Mouse (Mus musculus): ENCODE results near the gene Gm9918. TPM values are rescaled to one million over a fixed set of nuclear protein-coding genes. Genes with fewer than 3 reads are reported as not detected.

Gene Gm9918
- total RNA-seq, 1 experiment from 2014 or later = not detected

DNA sequence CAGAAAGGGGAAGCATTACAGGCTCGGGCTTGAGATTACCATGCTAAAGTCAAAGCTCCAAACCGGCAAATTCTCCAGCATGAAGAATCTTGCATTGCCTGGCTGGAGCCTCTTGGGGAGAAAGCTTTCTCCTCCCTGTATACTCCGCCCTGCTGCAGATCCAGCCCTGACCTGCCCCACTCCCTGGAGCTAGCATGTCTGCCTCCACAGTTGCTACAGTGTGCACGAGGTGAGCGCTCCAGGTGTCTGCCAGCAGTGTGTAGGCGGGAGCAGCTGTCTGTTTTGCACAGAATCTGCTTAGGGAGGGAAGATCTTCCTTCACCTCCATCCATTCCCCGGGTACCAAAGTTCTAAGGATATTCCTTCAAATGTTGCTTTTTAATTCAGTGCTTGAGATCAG is 7.8 kb upstream of the Gm9918 start:
- no peak for ATAC-seq (ENCODE audit: extremely low read depth, insufficient number of reproducible peaks, low FRiP score, poor library complexity, severe bottlenecking)

DNA sequence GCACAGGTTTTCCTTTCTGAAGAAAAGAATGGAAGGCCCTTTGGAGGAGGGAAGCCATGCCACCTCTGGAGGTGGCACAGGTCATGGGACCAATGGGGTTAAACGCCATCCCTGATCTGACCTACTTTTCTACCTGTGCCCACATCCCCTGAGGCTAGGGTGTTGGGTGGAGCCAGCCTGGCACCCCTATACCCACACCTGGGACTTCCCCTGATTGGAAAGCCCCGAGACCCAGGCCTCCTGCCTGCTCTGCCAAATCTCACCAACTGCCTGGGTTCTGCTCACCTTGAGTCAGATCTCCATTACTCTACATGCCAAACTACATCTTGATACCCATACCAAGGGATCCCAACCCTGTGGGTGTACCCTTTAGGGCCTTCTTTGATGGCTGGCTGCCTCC is 7.3 kb upstream of the Gm9918 start:
- no peak for ATAC-seq (ENCODE audit: extremely low read depth, insufficient number of reproducible peaks, low FRiP score, poor library complexity, severe bottlenecking)

DNA sequence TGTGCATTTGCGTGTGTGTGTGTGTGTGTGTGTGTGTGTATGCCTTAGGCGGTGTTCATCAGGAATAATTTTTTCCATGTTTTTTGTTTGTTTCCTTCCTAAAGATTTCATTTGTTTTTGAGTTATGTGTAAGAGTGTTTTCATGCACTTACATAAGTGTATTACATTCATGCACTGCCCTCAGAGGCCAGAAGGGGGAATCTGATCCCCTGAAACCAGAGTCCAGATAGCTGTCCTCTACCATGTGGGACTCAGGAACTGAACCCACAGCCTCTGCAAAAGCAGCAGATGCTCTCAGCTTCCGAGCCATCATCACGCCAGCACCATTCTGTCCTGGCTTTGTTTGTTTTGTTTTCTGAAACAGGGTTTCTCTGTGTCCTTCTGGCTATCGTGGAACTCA is 4.8 kb upstream of the Gm9918 start:
- no peak for ATAC-seq (ENCODE audit: extremely low read depth, insufficient number of reproducible peaks, low FRiP score, poor library complexity, severe bottlenecking)

DNA sequence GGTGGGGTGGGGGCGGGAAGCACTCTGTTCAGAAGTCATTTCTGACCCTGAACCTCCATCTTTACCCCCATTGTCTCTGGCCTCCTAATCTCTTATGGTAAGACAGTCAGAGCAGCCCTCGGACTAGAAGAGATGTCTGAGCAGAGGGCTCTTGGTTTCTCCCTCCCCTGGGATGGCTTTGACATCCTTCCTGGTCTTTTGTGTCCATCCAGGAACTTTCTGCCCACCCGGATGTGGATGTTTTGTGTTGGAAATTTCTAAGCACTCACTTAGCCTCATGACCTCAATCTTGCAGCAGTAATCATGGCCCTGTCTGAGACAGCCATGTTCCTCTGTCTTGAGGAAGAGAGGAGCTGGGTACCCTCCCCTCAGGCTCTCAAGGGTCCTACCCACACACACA is 1.1 kb downstream of the Gm9918 start:
- no peak for ATAC-seq (ENCODE audit: extremely low read depth, insufficient number of reproducible peaks, low FRiP score, poor library complexity, severe bottlenecking)

DNA sequence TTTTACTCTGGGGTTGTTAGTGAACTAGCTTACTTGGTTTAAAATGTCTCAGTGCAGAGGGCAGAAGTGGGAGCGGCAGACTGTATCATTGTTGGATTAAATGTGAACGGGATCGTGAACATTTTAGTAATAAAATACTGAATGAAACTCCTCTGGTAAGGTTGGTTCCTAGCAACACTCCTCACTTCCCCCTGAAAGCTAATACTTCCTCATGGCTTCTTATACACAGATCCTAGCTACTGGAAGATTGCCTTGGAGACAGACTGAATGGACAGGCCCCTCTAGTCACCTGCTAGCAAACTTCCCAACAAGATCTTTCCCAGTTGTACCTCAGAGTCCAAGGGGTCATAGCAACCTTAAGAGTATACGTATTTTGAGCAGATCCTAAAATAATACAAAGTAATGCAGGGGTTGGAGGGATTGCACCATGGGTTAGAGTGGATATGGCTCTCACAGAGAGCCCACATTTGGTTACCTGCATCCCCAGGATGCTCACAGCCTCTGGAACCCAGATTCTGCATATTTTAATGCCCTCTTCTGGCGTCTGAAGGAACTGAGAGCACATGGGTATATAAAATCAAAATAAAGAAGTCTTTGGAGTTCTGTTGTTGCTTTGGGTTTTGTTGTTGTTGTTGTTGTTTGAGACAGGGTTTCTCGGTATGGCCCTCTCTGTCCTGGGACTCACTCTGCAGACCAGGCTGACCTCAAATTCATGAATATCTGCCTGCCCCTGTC is 3.8 kb downstream of the Gm9918 start:
- no peak for ATAC-seq (ENCODE audit: extremely low read depth, insufficient number of reproducible peaks, low FRiP score, poor library complexity, severe bottlenecking)

DNA sequence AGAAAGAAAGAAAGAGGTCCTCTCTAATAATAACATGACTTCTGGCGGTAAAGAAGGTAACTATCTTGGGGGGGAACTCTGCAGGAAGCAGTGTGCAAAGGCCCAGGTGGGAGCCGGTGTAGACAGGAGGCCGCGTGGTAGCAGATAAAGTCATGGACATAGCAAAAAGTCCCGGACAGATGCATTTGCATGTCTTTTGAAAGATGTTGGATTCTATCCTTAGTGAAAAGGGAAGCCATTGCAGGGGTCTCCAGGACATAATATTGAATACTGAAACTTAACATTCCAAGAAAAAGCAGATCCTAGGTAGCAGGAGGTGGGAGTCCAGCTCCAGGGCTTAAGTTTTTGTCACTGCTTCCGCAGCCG is 8.3 kb downstream of the Gm9918 start:
- no peak for ATAC-seq (ENCODE audit: extremely low read depth, insufficient number of reproducible peaks, low FRiP score, poor library complexity, severe bottlenecking)

DNA sequence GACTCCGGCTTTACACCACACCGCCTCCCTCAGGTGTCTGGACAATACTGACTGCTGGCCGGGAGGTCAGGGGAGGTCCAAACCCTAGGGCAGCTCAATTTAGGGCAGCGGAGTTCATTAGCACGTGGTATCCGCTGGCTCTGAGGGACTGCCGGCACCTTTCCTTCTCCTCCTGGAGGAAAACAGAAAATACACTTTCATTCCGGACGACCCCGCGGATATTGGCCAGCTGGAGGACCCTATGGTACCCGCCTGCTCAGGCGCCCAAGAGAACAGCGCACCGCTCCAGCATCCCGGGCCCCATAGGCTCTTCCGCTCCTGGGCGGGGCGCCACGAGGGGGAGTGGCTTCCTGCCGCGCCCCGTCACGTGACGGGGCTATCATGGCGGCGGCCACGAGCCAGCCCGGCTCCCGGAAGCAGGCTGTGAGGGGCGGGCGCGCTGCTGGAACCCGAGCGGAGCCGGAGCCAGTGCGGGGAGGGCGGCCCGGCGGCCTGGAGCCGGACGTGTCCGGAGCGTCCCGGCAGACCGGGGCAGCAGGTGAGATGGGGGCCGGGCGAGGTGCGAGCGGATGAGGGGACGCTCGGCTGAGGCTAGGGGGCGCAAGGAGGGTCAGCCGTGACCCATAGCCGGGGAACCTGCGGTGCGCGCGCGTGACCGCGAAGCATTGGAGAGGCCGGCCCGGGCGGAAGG is 8.9 kb downstream of the Gm9918 start, which contains the start of gene Mfsd5:
Mfsd5 (plus strand) TSS at position 363 of the 691 bp plus-strand sequence.
- peak; percentile 91 for ATAC-seq (ENCODE audit: extremely low read depth, insufficient number of reproducible peaks, low FRiP score, poor library complexity, severe bottlenecking)

DNA sequence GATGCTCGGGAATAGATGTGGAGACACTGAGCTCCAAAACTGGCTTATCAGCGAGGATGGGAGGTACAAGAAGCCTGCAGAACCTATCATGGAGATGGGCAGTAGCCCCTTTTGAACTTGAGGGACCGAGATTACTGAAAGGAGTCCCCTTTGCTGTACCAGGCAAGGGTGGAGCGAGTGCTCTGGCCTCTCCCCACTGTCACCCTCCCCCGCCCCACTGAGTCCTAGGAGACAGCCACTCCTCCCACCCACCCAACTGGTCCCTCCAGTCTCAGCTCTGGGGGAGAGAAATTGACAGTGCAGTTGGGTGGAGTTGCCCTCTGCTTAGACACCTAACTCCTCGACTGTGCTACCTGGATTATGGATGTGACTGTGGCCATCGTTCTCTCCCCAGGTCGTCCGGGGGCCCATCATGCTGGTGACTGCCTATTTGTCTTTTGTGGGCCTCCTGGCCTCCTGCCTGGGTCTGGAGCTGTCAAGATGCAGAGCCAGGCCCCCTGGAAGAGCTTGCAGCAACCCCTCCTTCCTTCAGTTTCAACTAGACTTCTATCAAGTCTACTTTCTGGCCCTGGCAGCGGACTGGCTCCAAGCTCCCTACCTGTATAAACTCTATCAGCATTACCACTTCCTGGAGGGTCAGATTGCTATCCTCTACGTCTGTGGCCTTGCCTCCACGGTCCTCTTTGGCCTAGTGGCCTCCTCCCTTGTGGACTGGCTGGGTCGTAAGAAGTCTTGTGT is 9.6 kb downstream of the Gm9918 start:
- ATAC-seq (ENCODE audit: extremely low read depth, insufficient number of reproducible peaks, low FRiP score, poor library complexity, severe bottlenecking) = no peak

DNA sequence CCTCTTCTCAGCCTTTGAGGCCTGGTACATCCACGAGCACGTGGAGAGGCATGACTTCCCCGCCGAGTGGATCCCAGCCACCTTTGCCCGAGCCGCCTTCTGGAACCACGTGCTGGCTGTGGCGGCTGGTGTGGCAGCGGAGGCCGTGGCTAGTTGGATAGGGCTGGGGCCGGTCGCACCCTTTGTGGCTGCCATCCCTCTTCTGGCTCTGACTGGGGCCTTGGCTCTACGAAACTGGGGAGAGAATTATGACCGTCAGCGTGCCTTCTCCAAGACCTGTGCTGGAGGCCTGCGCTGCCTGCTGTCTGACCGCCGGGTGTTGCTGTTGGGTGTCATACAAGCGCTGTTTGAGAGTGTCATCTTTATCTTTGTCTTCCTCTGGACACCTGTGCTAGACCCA is 10.3 kb downstream of the Gm9918 start:
- ATAC-seq (ENCODE audit: extremely low read depth, insufficient number of reproducible peaks, low FRiP score, poor library complexity, severe bottlenecking) = no peak

DNA sequence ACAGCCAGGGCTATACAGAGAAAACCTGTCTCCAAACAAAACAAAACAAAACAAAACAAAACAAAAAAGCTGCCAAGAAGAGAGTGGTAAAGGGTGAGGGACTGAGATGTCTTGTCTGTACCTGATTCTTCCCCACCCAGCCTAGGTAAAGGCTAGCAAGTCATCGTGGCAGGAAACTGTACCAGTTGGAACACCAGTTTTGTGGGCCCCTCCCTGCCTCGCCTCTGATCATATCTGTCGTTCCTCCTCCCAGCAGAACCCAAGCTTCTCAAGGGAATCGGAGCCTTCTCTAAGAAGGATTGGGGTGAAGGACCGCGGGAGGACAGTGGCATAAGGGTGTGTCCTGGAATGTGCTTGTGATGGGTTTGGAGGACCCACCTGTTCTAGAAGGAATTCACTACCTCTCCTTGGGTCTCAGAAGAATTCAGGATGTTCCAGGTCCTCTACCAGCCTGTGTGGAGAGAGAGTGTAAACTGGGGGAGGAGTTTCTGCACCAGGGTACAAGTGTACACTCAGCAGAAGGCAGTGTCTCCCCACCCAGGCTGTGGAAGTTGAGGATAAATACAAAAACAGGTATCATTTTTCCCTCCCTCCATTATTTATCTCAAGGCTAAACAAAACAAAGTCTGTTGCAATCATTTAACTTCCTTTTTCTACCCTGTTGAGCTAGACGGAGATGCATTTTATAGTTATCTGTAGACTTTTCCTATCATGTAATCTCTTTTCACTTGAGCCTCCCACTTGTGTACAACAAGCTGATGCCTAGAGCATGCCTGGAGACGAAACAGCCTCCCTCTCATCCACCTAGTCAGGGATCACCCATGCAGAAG is 12.3 kb downstream of the Gm9918 start:
- no peak for ATAC-seq (ENCODE audit: extremely low read depth, insufficient number of reproducible peaks, low FRiP score, poor library complexity, severe bottlenecking)

DNA sequence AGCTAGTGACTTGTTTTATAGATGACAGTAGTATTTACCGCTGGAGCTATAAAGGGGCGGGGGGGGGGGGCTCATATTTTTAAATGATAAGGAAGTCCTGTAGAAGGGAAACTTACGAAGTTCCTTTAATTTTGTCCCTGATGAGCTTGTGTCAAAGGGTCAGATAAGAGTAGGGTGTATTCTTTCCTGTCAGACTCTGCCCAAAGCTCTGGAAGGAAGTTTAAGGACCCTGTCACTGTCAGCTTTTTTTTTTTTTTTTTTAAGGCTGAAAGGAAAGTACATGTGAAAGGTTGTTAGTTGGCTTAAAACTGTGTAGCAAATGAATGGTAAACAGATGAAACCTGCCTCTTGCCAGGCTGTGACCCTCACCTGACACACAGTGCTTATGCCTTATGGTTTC is 13.3 kb downstream of the Gm9918 start:
- ATAC-seq (ENCODE audit: extremely low read depth, insufficient number of reproducible peaks, low FRiP score, poor library complexity, severe bottlenecking) = no peak

DNA sequence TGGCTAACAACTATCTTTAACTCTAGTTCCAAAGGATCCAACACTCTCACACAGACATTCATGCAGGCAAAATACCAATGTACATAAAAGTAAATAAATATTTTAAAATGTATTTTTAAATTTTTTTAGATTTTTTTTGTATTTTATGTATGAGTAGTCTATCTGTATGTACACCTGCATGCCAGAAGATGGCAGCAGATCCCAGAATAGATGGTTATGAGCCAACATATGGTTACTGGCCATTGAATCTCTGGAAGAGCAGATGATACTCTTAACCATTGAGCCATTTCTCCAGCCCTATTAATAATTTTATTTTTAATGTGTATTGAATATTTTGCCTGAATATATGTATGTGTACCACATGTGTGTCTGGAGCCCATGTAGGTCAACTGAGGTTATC is 17.0 kb downstream of the Gm9918 start:
- peak; percentile 69 for ATAC-seq (ENCODE audit: extremely low read depth, insufficient number of reproducible peaks, low FRiP score, poor library complexity, severe bottlenecking)

DNA sequence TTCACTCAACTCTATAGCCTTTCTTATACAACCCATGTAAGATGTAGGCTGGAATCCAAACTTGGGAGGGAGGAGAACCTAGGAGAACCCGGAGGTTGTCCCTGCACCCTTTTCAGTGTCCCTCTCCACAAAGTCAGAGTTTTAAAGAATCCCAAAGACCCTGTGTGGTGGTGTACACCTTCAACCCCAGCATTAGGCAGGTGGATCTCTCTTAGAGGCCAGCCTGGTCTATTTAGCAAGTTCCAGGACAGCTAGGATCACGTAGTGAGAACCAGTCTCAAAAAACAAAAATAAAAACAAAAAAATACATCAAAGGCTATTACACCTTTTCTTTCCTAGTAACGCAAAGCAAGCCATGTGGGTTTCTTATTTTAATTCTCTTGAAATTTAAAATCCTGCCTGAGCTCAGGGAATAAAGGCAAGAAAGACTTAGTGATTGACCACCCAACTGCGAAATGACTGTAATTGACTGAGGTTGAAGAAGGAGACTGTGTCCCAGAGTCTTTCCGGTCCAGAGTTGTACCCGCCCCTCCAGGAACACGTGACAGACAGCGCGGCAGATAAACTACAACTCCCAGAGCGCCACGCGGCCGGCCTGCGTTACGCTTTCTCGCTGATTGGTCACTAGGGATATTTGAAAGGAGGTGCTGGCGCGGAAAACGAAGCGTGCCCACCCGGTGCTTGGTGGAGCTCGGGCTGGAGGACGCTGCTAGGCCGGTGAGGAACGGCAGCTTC is 25.4 kb downstream of the Gm9918 start, which contains the start of gene Espl1:
Espl1 (plus strand) TSS at position 634 of the 735 bp plus-strand sequence.
- peak; percentile 100 for ATAC-seq (ENCODE audit: extremely low read depth, insufficient number of reproducible peaks, low FRiP score, poor library complexity, severe bottlenecking)

DNA sequence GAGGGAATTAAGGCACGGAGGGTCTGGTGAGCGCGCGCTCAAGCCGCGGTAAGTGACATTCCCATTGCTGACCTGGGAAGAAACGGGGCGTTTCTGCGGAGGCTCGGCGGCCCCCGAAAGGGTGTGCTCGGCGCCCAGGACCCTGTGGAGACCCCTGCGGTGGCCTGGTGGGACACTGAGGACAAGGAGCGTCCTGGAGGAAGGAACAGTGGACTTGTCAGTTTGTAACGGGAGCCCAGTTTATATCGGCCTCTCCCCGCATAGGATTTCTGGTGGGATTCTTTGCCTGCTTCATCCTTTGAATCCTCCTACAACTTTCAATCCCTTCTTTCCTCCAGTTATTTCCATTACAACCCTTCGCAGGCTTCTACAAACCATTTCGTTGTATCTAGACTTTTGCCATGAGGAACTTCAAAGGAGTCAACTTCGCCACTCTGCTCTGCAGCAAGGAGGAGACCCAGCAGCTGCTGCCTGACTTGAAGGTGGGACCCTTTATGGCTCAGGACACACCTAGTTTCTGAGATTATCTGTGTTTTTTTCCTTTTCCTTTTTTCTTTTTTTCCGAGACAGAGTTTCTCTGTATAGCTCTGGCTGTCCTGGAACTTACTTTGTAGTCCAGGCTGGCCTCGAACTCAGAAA is 26.1 kb downstream of the Gm9918 start:
- no peak for ATAC-seq (ENCODE audit: extremely low read depth, insufficient number of reproducible peaks, low FRiP score, poor library complexity, severe bottlenecking)

DNA sequence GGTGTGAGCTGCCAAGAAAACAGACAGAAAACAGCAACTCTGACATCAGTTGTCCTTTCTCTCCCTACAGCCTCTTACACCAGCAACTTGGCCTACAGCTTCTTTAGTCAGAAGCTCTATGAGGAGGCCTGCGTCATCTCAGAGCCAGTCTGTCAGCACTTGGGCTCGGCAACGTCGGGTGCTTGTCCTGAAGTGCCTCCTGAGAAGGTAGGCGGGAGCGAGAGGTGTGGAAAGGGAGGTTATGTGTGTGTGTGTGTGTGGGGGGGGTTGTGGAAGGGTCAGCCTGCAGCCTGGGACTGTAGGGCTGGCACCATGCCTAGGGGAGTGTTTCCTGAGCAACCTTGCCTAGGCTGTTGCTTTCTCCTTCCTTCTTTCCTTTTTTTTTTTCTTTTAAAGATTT is 32.2 kb downstream of the Gm9918 start:
- ATAC-seq (ENCODE audit: extremely low read depth, insufficient number of reproducible peaks, low FRiP score, poor library complexity, severe bottlenecking) = no peak

DNA sequence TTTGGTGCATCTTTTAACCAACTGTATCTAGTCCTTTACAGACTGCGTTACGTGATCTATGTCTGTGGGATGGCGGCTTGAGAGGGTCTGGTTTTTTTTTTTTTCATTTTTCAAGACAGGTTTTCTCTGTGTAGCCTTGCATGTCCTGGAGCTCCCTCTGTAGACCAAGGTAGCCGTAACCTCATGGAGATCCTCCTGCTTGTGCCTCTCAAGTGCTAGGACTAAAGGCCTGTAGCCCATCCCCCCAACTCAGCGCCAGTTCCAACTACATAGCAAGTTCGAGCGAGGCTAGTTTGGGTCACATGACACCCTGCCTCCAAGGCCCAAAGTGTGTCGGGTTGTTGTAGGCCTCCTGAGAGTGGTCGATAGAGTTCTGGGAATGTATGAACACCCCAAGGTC is 38.4 kb downstream of the Gm9918 start:
- ATAC-seq (ENCODE audit: extremely low read depth, insufficient number of reproducible peaks, low FRiP score, poor library complexity, severe bottlenecking) = no peak

DNA sequence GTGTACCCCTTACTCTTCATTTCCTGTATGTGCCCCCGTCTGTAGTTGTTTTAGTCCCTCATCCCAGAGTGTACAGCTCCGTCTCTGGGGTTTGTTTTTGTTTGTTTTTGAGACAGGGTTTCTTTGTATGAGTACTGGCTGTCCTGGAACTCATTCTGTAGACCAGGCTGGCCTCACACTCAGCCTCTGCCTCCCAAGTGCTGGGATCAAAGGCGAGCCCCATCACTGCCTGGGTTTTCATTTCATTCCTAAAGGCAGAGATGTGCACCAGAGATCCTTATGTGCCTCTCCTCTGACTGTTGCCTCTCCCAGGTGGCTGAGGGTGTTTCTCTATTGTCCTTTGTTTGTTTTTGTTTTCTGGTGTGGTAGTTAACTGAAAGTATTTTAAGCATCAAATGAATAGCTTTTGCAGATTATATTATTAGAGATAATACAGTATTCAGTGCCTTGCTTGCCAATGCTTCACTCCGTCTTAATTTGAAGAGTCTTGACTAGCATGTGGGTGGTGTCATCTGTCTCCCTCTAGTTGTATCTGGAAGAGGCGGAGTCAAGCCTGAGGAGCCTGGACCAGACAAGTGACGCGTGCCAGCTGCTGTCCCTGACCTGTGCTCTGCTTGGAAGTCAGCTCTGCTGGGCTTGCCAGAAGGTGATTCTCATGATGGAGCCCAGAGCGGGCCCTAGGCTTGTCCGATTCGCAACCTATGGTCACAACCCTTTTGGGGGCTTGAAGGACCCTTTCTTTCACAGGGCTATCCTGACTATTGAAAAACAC is 39.9 kb downstream of the Gm9918 start:
- no peak for ATAC-seq (ENCODE audit: extremely low read depth, insufficient number of reproducible peaks, low FRiP score, poor library complexity, severe bottlenecking)

Data from neutrophil, adult 5-6 weeks (primary cell).